Mouse (Mus musculus): ENCODE results near the gene Stk16. TPM values are rescaled to one million over a fixed set of nuclear protein-coding genes. Genes with fewer than 3 reads are reported as not detected.

Stk16 gene
- polyA plus RNA-seq, 1 experiment from 2014 or later, result 111 TPM

GRCm38 (mm10) chr1:75251112-75251970 is 40.7 kb downstream of the Stk16 start:
- Histone ChIP-seq H3K27ac (ENCODE audit: low read depth, low read length) (no peak overlapping the region), H3K36me3 (ENCODE audit: control insufficient read depth, insufficient read depth, low read length) (no peaks in the 10 kb centered on the region), H3K27me3 (ENCODE audit: control insufficient read depth, insufficient read depth, low read length) (peaks cover 2% of the 10 kb centered on the region; the same call in 1 of the 2 replicates), H3K9me3 (ENCODE audit: control insufficient read depth, low read length) (no peaks in the 10 kb centered on the region), H3K4me2 (ENCODE audit: low read depth, low read length, severe bottlenecking) (peak overlapping the region; percentile 40), H3K4me1 (replicated peaks; ENCODE audit: control insufficient read depth, insufficient read depth, low read length) (no peaks in the 10 kb centered on the region), H3K4me3 (ENCODE audit: low read depth, low read length) (peak overlapping the region; percentile 12; the same call in 1 of the 2 replicates), H3K9ac (ENCODE audit: low read length) (no peak overlapping the region; the same call in 1 of the 2 replicates)
- 6% methylated on average over 22 of the region's 22 CpGs for WGBS
- peak; percentile 87 for DNase-seq (ENCODE audit: low spot score)
- peak; percentile 67 for ATAC-seq (replicated peaks; ENCODE audit: low FRiP score)

DNA sequence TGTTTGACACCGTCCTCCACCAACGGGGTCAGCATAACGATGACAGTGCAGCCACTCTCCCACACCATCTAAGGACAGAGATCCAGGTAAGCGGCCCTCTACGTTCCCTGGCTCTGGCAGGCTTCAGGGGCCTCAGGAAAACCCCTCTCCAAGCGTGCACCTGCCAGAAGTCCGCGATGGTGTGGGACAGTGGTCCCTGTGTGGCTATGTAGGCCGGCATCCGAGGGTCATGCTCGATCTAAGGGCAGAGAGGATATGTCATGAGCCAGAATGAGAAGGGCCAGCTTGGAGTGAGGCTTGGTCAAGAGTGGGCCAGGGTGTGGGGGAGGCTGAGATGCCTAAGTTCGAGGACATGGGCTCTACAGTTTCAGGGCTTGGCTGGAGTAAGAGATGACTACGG is 41.7 kb downstream of the Stk16 start:
- H3K36me3 ChIP-seq (ENCODE audit: control insufficient read depth, insufficient read depth, low read length), result no peaks in the 10 kb centered on the region
- no peaks in the 10 kb centered on the region for H3K9me3 ChIP-seq (ENCODE audit: control insufficient read depth, low read length)
- H3K4me3 ChIP-seq (ENCODE audit: low read depth, low read length), result no peak overlapping the region
- WGBS, result 73% methylated on average over 13 of the region's 13 CpGs
- H3K27ac ChIP-seq (ENCODE audit: low read depth, low read length), result no peak overlapping the region
- no peak overlapping the region for H3K9ac ChIP-seq (ENCODE audit: low read length)
- H3K27me3 ChIP-seq (ENCODE audit: control insufficient read depth, insufficient read depth, low read length), result peaks cover 2% of the 10 kb centered on the region; the same call in 1 of the 2 replicates
- no peaks in the 10 kb centered on the region for H3K4me1 ChIP-seq (replicated peaks; ENCODE audit: control insufficient read depth, insufficient read depth, low read length)
- DNase-seq (ENCODE audit: low spot score), result no peak
- no peak for ATAC-seq (replicated peaks; ENCODE audit: low FRiP score)
- no peak overlapping the region for H3K4me2 ChIP-seq (ENCODE audit: low read depth, low read length, severe bottlenecking)

DNA sequence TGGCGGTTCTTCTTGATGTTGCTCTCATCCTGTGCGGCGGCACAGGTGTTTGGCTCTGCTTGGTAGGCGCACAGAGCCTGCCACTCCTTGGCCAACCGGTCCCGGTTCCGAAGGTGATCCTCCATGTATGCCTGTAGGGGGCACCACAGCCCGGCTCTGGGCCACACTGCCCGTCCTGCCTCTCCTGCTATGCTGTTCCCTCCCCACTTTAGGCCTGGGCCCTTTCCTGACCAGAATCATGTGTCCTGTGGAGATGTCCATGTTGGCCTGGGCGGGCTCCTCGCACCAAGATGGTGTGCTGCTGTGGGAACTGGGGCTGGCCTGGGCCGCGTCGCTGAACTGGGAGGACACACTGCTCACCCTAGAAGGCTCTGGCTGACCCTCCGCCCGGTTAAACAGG is 42.4 kb downstream of the Stk16 start:
- no peak overlapping the region for H3K27ac ChIP-seq (ENCODE audit: low read depth, low read length)
- peaks cover 2% of the 10 kb centered on the region; the same call in 1 of the 2 replicates for H3K27me3 ChIP-seq (ENCODE audit: control insufficient read depth, insufficient read depth, low read length)
- ATAC-seq (replicated peaks; ENCODE audit: low FRiP score), result no peak
- H3K4me3 ChIP-seq (ENCODE audit: low read depth, low read length), result no peak overlapping the region
- H3K4me2 ChIP-seq (ENCODE audit: low read depth, low read length, severe bottlenecking), result no peak overlapping the region
- no peak for DNase-seq (ENCODE audit: low spot score)
- no peaks in the 10 kb centered on the region for H3K4me1 ChIP-seq (replicated peaks; ENCODE audit: control insufficient read depth, insufficient read depth, low read length)
- H3K9me3 ChIP-seq (ENCODE audit: control insufficient read depth, low read length), result no peaks in the 10 kb centered on the region
- H3K9ac ChIP-seq (ENCODE audit: low read length), result no peak overlapping the region
- H3K36me3 ChIP-seq (ENCODE audit: control insufficient read depth, insufficient read depth, low read length), result no peaks in the 10 kb centered on the region
- 76% methylated on average over 16 of the region's 16 CpGs for WGBS

- H3K36me3 ChIP-seq (ENCODE audit: control insufficient read depth, insufficient read depth, low read length), result no peaks in the 10 kb centered on the region
- WGBS, result 63% methylated on average over 16 of the region's 16 CpGs
- H3K4me3 ChIP-seq (ENCODE audit: low read depth, low read length), result no peak overlapping the region
- H3K27ac ChIP-seq (ENCODE audit: low read depth, low read length), result no peak overlapping the region
- H3K4me1 ChIP-seq (replicated peaks; ENCODE audit: control insufficient read depth, insufficient read depth, low read length), result no peaks in the 10 kb centered on the region
- no peak for ATAC-seq (replicated peaks; ENCODE audit: low FRiP score)
- peaks cover 2% of the 10 kb centered on the region; the same call in 1 of the 2 replicates for H3K27me3 ChIP-seq (ENCODE audit: control insufficient read depth, insufficient read depth, low read length)
- H3K4me2 ChIP-seq (ENCODE audit: low read depth, low read length, severe bottlenecking), result no peak overlapping the region
- no peak overlapping the region; the same call in 1 of the 2 replicates for H3K9ac ChIP-seq (ENCODE audit: low read length)
- no peaks in the 10 kb centered on the region for H3K9me3 ChIP-seq (ENCODE audit: control insufficient read depth, low read length)
- DNase-seq (ENCODE audit: low spot score), result peak; percentile 85
These were observed 43.4 kb downstream of the Stk16 start for GRCm38 (mm10) chr1:75253849-75254624.

GRCm38 (mm10) chr1:75254625-75255013 is 44.0 kb downstream of the Stk16 start:
- WGBS, result 76% methylated on average over 8 of the region's 8 CpGs
- H3K9me3 ChIP-seq (ENCODE audit: control insufficient read depth, low read length), result no peaks in the 10 kb centered on the region
- DNase-seq (ENCODE audit: low spot score) (no peak), ATAC-seq (replicated peaks; ENCODE audit: low FRiP score) (no peak)
- no peak overlapping the region; the same call in 1 of the 2 replicates for H3K9ac ChIP-seq (ENCODE audit: low read length)
- no peaks in the 10 kb centered on the region for H3K36me3 ChIP-seq (ENCODE audit: control insufficient read depth, insufficient read depth, low read length)
- H3K4me3 ChIP-seq (ENCODE audit: low read depth, low read length), result no peak overlapping the region
- H3K4me2 ChIP-seq (ENCODE audit: low read depth, low read length, severe bottlenecking), result no peak overlapping the region
- H3K4me1 ChIP-seq (replicated peaks; ENCODE audit: control insufficient read depth, insufficient read depth, low read length), result no peaks in the 10 kb centered on the region
- H3K27me3 ChIP-seq (ENCODE audit: control insufficient read depth, insufficient read depth, low read length), result peaks cover 2% of the 10 kb centered on the region; the same call in 1 of the 2 replicates
- H3K27ac ChIP-seq (ENCODE audit: low read depth, low read length), result no peak overlapping the region

GRCm38 (mm10) chr1:75255516-75256046 is 44.9 kb downstream of the Stk16 start:
- Histone ChIP-seq H3K36me3 (ENCODE audit: control insufficient read depth, insufficient read depth, low read length) (no peaks in the 10 kb centered on the region), H3K9me3 (ENCODE audit: control insufficient read depth, low read length) (no peaks in the 10 kb centered on the region), H3K4me2 (ENCODE audit: low read depth, low read length, severe bottlenecking) (no peak overlapping the region), H3K27ac (ENCODE audit: low read depth, low read length) (no peak overlapping the region), H3K9ac (ENCODE audit: low read length) (no peak overlapping the region), H3K4me1 (replicated peaks; ENCODE audit: control insufficient read depth, insufficient read depth, low read length) (no peaks in the 10 kb centered on the region), H3K4me3 (ENCODE audit: low read depth, low read length) (no peak overlapping the region), H3K27me3 (ENCODE audit: control insufficient read depth, insufficient read depth, low read length) (peaks cover 2% of the 10 kb centered on the region; the same call in 1 of the 2 replicates)
- WGBS, result 78% methylated on average over 10 of the region's 10 CpGs
- DNase-seq (ENCODE audit: low spot score) (no peak), ATAC-seq (replicated peaks; ENCODE audit: low FRiP score) (no peak)

- H3K4me3 ChIP-seq (ENCODE audit: low read depth, low read length), result no peak overlapping the region
- H3K9ac ChIP-seq (ENCODE audit: low read length), result no peak overlapping the region
- H3K4me1 ChIP-seq (replicated peaks; ENCODE audit: control insufficient read depth, insufficient read depth, low read length), result no peaks in the 10 kb centered on the region
- ATAC-seq (replicated peaks; ENCODE audit: low FRiP score) (no peak), DNase-seq (ENCODE audit: low spot score) (no peak)
- no peak overlapping the region for H3K27ac ChIP-seq (ENCODE audit: low read depth, low read length)
- peaks cover 26% of the 10 kb centered on the region for H3K27me3 ChIP-seq (ENCODE audit: control insufficient read depth, insufficient read depth, low read length)
- H3K36me3 ChIP-seq (ENCODE audit: control insufficient read depth, insufficient read depth, low read length), result no peaks in the 10 kb centered on the region
- H3K9me3 ChIP-seq (ENCODE audit: control insufficient read depth, low read length), result no peaks in the 10 kb centered on the region
- no peak overlapping the region for H3K4me2 ChIP-seq (ENCODE audit: low read depth, low read length, severe bottlenecking)
These were observed 50.6 kb downstream of the Stk16 start for GRCm38 (mm10) chr1:75261278-75261677.
